Mouse (Mus musculus) spleen, adult 2 months (tissue): ENCODE results near the gene Krt13.

Source experiments
- CTCF ChIP-seq: fragments of 200-500 bp; IDR thresholded peaks from 2 replicates; pipeline ENCODE4 v1.5.1; 2011; ENCODE audit warnings: mild to moderate bottlenecking, inconsistent platforms; ENCODE audit not compliant: insufficient read depth, insufficient read length, insufficient replicate concordance; ENCODE audit errors: extremely low read depth
- POLR2A ChIP-seq: fragments of 200-500 bp; IDR thresholded peaks from 2 replicates; pipeline ENCODE4 v1.6.1; 2011; ENCODE audit warnings: low read depth, low read length, inconsistent platforms

DNA sequence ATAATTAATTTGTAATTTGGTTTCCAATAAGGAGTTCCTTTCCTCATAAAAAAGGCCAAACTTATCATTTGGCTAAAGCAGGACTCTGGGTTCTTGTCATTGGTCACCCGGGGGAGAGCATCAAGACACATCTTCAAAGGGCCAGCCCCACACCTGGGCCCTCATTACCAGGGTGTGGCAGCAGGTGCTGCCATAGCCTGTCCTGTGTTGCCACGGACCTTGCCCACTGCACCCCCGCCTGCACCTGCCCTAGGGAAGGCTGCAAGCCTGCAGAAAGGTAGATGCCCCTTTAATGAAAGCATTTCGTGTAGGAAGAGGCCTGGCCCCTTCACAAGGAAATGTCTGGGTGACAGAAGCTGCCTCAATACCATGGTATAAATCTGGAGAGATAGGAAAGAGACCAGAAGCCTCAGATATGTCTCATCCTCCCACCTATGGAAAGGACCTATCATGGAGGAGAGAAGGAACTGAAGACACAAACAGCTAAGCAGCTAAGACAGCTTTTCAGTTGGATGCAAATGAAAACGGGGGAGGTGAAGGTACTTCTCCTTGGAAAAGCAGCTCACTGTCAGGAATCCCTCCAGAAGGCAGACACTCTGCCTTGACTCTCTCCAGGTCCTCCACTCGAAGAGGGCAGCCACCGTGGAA, 32.9 kb downstream of the Krt13 start:
- TF ChIP-seq POLR2A (no peak), CTCF (no peak)
